Mouse (Mus musculus) embryonic fibroblast, embryonic 13.5 days (primary cell): ENCODE data around the gene Gm49378. TPM values are rescaled to one million over a fixed set of nuclear protein-coding genes. Genes with fewer than 3 reads are reported as not detected.

ENCODE experiments used
- H3K27ac ChIP-seq: 2 replicates; pipeline ENCODE4 v1.5.1; 2012; ENCODE audit warnings: low read length, control low read depth, inconsistent platforms; ENCODE audit not compliant: insufficient read depth
- H3K4me1 ChIP-seq: 2 replicates; pipeline ENCODE4 v1.6.1; 2011; ENCODE audit warnings: low read length; ENCODE audit not compliant: control insufficient read depth, insufficient read depth
- H3K4me3 ChIP-seq: 2 replicates; pipeline ENCODE4 v1.5.1; 2011; ENCODE audit warnings: mild to moderate bottlenecking, control low read depth, low read length; ENCODE audit not compliant: insufficient read depth
- CTCF ChIP-seq: IDR thresholded peaks from 2 replicates; pipeline ENCODE4 v1.5.1; 2011; ENCODE audit warnings: mild to moderate bottlenecking, control low read depth, low read length, moderate library complexity, borderline replicate concordance; ENCODE audit not compliant: insufficient read depth
- POLR2A ChIP-seq: IDR thresholded peaks from 2 replicates; pipeline ENCODE4 v1.6.1; 2011; ENCODE audit warnings: low read depth, mild to moderate bottlenecking, control low read depth, low read length, moderate library complexity
- polyA plus RNA-seq: library from polyadenylated mRNA; stranded (reverse); fragments of >200 nt; gene quantifications from 2 replicates; pipeline ENCODE4 v1.2.4, GENCODE M21; 2011; ENCODE audit warnings: low read depth; ENCODE audit not compliant: missing spikeins, insufficient read length

The Gm49378 gene
- polyA plus RNA-seq, 1 experiment: 13.1 TPM

DNA sequence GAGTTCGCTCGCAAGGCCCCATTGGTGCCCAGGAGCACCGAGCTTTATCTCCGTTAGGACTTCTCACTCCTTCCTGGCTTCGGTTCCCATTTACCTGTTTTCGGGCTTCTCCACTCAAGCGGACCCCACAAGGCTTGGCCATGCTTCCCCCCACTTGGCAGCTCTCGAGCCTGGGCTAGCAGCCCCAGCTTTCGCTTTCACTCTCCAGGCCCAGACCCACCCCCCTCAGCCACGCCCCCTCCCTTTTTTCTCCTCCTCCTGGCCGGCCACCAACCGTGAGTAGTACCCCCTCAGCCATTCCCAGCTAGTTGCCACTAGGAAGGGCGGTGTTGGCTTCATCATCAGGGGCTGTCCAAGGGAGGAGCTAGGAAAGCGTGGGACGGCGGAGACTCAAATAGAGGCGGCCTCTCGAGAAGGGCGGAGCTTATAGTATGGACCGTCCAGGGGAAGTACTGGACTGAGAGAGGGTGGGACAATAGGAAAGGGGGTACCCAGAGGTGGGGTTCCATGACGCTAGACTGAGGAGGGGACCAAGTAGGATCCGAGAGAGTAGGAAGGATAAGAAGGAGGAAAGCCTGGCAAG is 46.9 kb downstream of the Gm49378 start, which contains the start of gene Psme2:
Psme2 (minus strand) TSS at position 366 of the 583 bp plus-strand sequence.
- Histone ChIP-seq H3K4me1 (0 out of 2 replicates have a peak, but pooled peaks cover 4% of the 10 kb centered on the region), H3K4me3 (peak within 1 kb of the TSS; percentile 96), H3K27ac (peak within 1 kb of the TSS; percentile 92)
- TF ChIP-seq POLR2A: peak; percentile 83
- TF ChIP-seq CTCF: no peak

DNA sequence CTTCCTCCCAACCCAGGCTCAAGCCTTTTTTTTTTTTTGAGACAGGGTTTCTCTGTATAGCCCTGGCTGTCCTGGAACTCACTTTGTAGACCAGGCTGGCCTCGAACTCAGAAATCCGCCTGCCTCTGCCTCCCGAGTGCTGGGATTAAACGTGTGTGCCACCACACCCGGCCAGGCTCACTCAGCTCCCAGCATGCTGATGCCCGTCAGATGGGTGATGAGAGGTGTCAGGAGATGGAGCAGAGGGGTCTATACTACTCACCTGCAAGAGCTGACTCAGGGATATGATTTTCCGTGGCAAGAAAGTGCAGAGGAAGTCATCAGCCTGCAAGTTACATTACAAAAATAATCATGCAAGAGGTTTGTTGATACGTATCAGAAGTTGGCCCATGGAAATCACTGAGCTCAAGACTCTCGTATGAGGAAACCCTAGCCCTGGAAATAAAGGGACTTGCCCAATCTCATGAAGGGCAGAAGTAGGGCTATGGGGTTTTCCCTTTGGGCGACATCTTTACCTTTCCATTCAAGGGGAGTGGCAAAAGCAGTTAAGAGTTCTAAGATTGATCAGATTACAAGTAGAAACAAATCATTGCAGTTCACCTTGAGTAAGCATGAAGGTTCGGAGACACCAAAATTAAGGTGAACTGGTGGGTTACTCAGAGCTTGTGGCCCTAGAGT is 47.8 kb downstream of the Gm49378 start:
- peak overlapping the region; percentile 96 for H3K4me3 ChIP-seq
- H3K4me1 ChIP-seq: 0 out of 2 replicates have a peak, but pooled peaks cover 4% of the 10 kb centered on the region
- 0 out of 2 replicates have a peak overlapping the region, but pooled peaks have one; percentile 32 for H3K27ac ChIP-seq
- no peak for TF ChIP-seq CTCF

DNA sequence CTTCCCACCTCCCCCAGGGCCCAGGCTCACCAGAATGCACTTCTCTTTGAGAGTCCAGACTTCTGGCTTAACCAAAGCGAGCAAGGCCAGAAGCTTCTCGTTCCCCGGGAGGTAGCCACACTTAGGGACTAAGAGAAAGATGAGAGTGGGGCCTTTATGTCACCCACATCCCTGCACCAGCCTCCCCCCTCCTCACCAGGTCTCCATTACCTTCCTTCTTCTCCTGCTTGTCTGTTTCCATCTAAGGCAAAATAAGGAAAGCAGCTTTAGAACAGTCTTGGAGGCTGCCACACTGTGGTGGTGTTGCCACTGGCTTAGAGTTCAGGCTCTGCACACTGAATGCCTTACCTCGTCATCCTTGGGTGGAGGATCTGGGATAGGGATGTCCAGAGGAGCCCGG is 48.4 kb downstream of the Gm49378 start:
- Histone ChIP-seq H3K27ac (no peak overlapping the region), H3K4me3 (no peak overlapping the region), H3K4me1 (0 out of 2 replicates have a peak, but pooled peaks cover 4% of the 10 kb centered on the region)
- no peak for TF ChIP-seq POLR2A
- TF ChIP-seq CTCF: no peak

DNA sequence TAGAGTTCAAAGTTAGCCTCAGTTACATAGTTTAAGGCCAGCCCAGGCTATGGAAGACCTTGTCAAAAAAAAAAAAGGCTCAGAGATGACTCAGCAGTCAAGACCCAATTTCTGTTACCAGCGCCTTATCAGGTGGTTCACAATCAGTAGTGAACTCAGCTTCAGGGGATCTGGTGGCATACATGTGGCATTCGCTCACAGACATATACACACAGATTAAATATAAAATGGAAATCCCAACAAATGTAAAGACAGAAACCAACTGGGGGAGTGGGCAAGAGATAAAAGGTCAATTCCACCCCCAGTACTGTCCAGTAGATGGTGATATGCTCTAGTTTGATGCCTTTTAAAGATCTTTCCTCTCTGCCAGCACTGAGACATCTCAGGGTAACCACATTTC is 51.5 kb downstream of the Gm49378 start:
- H3K4me1 ChIP-seq: 0 out of 2 replicates have a peak, but pooled peaks cover 4% of the 10 kb centered on the region

DNA sequence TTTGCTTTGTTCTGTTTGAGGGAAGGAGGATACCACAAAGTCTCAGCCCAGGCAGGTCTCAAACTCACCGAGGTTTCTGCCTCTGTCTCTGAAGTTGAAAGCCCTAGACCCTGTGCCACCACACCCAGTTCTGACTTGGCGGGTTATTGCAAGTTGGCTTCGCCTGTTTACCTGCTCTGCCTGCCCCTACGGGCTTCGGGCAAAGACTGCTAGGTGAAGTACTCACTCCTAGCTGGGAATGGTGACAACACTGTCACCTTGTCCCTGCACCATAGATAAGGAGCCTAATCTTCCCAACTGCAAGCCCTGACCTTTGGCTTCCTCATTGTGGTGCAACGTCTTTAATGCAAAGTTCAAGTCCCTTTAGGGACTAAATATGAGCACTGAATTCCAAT is 52.1 kb downstream of the Gm49378 start:
- Histone ChIP-seq H3K4me3 (no peak overlapping the region), H3K27ac (no peak overlapping the region), H3K4me1 (0 out of 2 replicates have a peak, but pooled peaks cover 4% of the 10 kb centered on the region)
- TF ChIP-seq CTCF: no peak

More for the DNA sequence above, 51.5 kb downstream of the Gm49378 start:
- Histone ChIP-seq H3K4me3 (no peak overlapping the region), H3K27ac (no peak overlapping the region)
- no peak for TF ChIP-seq CTCF
- TF ChIP-seq POLR2A: no peak

DNA sequence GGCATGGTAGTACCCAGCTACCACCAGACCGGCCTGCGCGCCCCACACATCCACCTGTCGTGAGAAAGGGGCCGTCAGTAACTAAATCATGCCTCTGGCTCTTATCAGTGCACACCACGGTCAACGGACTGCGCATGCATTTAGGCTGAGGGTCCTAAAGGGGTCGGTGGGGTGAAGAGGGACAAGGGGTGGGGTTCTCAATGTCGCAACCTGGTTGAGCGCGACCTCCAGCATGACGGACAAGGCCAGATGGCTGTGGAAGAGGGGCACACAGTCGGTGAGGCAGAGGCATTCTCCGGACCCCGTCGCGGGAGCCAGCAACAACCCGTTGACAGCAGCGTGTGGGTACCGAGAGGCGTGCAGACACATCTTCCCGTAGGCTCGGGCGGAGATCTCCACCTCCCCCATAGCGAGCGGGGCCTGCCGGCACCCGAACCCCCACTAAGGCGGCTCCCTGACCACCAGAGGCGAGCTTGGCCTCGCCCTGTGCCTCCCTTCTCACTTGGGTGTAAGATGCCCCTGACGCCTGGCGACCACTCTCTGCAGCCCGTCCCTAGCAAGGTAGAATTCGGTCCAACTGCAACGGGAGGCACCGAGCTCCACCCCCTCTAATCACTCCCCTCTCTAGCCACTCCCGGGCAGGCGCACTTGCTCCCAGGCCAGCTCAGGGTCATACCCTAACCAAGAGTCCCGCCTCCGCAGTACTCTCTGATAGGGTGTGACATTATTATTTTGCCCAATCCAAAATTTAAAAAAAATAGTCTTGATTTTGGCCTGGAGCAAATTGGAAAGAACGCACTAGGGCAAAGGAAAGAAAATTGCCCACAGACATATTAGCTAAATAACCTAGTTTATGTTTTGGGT is 52.8 kb downstream of the Gm49378 start, which contains the start of gene Emc9:
Emc9 (minus strand) TSS at position 601 of the 864 bp plus-strand sequence.
- TF ChIP-seq POLR2A (peak; percentile 85), CTCF (no peak)
- no peak within 1 kb of the TSS for H3K27ac ChIP-seq
- H3K4me1 ChIP-seq: 0 out of 2 replicates have a peak, but pooled peaks cover 2% of the 10 kb centered on the region
- peak within 1 kb of the TSS; percentile 73 for H3K4me3 ChIP-seq

DNA sequence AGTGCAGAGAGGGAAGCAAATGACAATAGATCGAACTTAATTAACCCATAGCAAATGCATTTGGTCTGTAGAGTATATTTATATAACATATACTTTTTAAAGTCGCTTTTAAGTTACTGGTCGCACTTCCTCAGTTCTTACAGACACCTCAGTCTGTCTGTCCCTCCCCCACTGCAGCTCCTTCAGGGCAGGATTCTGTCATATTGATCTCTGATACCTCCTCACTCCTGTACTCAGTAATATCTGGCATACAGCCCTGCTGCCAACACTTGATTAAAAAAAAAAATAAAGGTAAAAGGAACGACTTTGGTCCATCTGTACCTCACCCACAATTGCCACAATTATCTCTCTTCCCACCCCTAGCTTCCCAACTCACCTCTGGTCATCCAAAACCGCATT is 53.4 kb downstream of the Gm49378 start:
- Histone ChIP-seq H3K4me1 (no peaks in the 10 kb centered on the region), H3K27ac (no peak overlapping the region), H3K4me3 (peak overlapping the region; percentile 73)
- TF ChIP-seq CTCF (no peak), POLR2A (no peak)

DNA sequence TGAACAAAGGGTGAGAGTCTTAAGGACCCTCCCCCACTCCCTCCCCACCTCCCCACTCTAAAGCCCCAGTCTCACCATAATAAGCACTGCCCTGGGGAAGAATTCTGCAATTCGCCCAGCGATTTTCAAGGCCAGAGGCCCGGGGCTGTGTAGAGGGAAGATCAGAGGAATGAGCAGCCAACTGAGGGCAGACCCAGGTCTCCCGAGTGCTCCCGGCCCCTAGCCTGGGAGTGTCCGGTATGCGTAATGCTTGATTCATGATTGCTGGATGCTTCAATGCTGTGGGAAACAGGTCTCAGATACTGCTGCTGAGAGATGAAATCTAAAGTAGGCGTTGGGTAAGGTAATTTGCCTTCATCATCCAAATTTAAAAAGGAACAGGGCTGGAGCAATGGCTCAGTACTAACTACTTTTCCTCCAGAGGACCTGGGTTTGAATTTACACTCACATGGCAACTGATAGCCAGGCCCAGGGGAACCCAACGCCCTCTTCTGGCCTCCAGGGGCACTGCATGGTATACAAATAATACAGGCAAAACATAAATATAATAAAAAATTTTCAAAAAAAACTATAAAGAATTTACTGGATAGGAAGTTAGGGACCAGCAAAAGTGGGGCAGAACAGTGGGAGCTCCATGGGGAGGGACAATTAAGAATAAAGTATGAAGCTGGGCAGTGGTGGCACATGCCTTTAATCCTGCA is 55.6 kb downstream of the Gm49378 start:
- TF ChIP-seq CTCF: no peak
- peak; percentile 31; the same call in 1 of the 2 replicates for TF ChIP-seq POLR2A
- H3K27ac ChIP-seq: no peak overlapping the region
- H3K4me1 ChIP-seq: no peaks in the 10 kb centered on the region
- H3K4me3 ChIP-seq: no peak overlapping the region

DNA sequence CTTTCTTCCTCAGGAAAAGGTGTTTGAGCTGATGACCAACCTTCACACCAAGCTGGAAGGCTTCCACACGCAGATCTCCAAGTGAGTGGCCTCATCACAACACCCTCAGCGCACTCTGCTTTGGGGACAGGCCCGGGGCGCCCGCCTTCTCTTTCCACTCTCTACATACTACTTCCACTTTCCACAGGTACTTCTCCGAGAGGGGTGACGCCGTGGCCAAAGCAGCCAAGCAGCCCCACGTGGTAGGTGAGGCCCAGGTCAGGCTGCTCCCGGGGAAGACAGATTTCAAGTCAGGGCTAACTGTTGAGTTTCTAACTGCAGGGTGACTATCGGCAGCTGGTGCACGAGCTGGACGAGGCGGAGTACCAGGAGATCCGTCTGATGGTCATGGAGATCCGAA is 57.0 kb downstream of the Gm49378 start:
- H3K27ac ChIP-seq: no peak overlapping the region
- H3K4me3 ChIP-seq: no peak overlapping the region
- no peaks in the 10 kb centered on the region for H3K4me1 ChIP-seq
- no peak for TF ChIP-seq CTCF
- no peak for TF ChIP-seq POLR2A
